Mouse (Mus musculus) gastrocnemius, adult 2 months (tissue): ENCODE data around the gene Naga. TPM values are rescaled to one million over a fixed set of nuclear protein-coding genes. Genes with fewer than 3 reads are reported as not detected.

ENCODE experiments used
- DNase-seq: peaks from one replicate; pipeline ENCODE4 v3.0.0; 2022
- H3K27ac ChIP-seq: fragments of 200-600 bp; 2 replicates; pipeline ENCODE4 v1.8.1; 2022; ENCODE audit warnings: mild to moderate bottlenecking
- H3K4me3 ChIP-seq: fragments of 200-600 bp; 2 replicates; pipeline ENCODE4 v1.8.1; 2022; ENCODE audit warnings: mild to moderate bottlenecking, moderate library complexity
- CTCF ChIP-seq: fragments of 200-600 bp; IDR thresholded peaks from 2 replicates; pipeline ENCODE4 v1.8.1; 2022; ENCODE audit warnings: antibody characterized with exemption, mild to moderate bottlenecking, moderate library complexity
- intact Hi-C: fragments of 180-260 bp; cut with DNase I; formaldehyde crosslinking; loops from one replicate; pipeline ENCODE4 v1.15.1; 2025
- total RNA-seq, 2 experiments: library from RNA; stranded (reverse); gene quantifications; 2 replicates each; pipeline ENCODE4 v1.2.3; 2021

Gene Naga
- total RNA-seq, 2 experiments from 2014 or later: 10.5 to 10.9 TPM

DNA sequence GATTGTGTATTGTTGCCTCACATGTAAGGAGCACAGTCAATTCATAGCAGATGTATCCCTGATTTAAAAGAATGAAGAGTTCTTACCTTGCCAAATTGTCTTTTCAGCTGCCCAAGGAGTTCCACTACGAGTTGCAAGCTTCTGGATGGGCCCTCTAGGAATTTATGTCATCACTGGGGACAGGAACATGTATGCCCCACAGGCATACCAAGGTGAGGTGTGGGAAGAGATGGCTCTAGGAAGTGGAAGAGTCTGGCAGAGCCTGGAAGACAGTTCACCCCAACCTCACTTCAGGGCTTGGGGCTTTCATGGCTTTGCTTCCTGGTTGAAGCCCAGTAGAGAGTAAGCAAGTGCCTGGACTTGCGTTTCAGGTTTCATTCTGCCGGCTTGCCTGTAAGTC lies 30.3 kb downstream of the Naga start:
- intact Hi-C loops: no loop called here
- DNase-seq: no peak
- no peak overlapping the region for H3K4me3 ChIP-seq
- TF ChIP-seq CTCF: no peak
- H3K27ac ChIP-seq: no peak overlapping the region

DNA sequence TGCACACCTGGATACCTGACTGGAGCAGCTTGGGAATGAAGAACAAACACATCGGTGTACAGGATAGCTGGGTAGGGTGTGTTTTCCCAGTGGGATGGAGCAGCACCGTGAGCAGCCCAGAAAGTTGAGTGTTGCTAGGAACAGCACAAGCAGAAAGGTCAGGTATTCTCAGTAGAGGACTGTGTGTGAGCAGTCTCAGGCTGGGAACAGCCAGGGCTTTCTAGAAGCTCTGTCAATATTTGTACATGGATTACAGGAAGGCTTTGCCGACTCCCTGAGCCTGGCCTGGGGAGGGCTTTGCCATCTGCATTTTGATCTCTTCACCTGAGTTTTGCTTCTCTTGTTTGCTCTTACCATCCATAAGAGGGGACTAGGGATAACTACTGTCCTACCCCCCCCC lies 31.6 kb downstream of the Naga start:
- intact Hi-C loops: no loop called here
- Histone ChIP-seq H3K27ac (no peak overlapping the region), H3K4me3 (no peak overlapping the region)
- no peak for TF ChIP-seq CTCF
- DNase-seq: no peak

DNA sequence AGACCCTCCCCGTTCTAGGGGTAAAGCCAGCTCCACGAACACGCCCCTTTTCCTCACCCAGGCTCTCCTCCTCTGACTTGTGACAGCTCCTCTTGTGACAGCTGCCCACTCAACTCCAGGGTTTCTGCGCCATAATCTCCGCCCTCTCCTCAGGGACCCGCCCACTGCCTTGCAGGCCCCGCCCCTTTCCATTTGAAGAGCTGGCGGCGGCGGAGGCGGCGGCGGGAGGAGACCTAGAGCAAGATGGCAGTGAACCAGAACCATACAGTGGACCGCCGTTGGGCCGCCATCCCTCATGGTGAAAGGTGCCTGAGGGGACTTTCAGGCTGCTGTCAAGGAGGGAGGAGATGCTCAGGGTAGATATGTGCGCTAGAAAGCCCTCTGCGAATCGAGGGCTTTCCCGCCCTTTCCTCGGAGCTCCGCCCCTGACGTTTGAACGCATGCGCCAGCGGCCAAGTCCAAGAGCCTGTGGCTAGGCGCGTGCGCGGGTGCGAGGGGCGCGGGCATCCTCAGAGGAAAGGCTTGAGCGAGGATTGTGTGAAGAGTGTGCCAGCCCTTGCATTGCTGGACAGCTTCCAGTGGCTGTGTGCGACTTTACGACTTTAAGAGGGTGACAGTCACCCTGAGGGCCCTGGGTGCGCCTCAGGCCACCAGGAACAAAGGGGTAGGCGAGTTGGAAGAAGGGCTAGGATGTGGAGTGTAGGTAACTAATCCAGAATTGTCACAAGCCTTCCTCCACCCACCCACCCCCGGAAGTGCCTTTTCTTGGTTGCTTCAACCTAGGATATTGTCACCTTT lies 39.8 kb downstream of the Naga start, which contains the start of gene Wbp2nl:
Gene Wbp2nl, plus strand, starts transcription at position 191 of the 798 bp plus-strand sequence.
- no peak within 1 kb of the TSS for H3K27ac ChIP-seq
- no peak within 1 kb of the TSS for H3K4me3 ChIP-seq
- intact Hi-C loops: no loop called here
- TF ChIP-seq CTCF: no peak
- no peak for DNase-seq

DNA sequence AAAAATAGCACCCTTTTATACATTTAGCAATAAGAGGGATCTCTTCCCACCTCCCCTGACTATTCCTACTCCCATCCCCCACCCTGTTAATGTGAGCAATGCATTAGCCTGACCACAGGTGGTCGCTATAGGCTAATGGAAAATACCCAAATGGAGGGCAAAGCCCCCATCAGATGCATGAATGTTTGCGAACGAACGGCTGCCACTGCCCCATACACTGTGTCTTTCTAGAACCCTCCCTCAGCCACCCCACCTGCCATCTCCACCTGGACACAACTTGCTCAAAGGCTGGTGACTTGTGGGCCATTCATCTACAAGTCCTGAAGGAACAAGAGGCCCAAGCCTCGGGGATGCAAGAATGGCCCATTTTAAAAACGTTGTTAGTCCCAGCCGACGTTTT lies 44.7 kb downstream of the Naga start:
- TF ChIP-seq CTCF: peak; percentile 50
- no peak overlapping the region for H3K4me3 ChIP-seq
- no peak overlapping the region for H3K27ac ChIP-seq
- no peak for DNase-seq
- intact Hi-C loops: no loop called here

DNA sequence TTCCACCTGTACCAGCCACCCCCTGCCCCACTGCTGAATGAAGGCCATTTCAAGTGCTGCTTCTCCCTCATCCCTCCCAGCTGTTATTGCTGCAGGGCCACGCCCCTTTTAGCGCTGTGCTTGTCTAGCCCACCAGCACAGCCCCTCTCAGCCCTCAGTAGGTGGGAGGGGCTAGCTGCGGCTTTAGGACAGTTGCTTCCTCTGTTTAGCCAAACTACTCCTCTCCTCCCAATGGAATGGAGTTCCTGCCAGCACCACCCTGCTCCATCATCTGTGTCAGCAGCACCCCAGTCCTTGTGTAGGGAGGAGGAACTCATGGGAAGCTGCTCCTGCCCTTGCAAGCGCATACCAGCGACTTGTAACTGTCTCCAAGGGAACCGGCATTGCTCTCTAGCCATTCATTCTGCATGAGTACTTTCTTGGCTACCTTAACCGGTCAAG lies 45.4 kb downstream of the Naga start:
- no peak for DNase-seq
- intact Hi-C loops: no loop called here
- Histone ChIP-seq H3K4me3 (no peak overlapping the region), H3K27ac (no peak overlapping the region)
- no peak for TF ChIP-seq CTCF

DNA sequence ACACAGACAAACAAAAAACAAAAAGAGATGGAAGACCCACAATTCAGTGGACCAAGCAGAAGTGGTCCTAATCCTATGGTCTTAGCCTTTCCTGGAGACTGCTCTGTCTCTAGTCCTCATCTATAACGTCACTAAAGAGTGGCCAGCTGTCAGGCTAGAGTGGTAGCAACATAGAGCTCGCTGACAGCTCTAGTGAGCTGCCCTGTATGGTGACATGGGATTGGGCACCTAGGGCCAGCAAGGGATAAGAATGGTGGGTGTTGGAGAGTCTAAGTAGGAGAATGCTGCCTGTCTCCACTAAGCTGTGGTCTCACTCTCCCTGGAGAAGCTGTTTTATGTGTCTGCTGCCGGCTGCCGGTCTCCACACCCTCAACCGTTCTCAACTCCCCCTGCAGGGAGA lies 45.9 kb downstream of the Naga start:
- Histone ChIP-seq H3K27ac (no peak overlapping the region), H3K4me3 (no peak overlapping the region)
- TF ChIP-seq CTCF: no peak
- DNase-seq: no peak
- intact Hi-C loops: no loop called here

DNA sequence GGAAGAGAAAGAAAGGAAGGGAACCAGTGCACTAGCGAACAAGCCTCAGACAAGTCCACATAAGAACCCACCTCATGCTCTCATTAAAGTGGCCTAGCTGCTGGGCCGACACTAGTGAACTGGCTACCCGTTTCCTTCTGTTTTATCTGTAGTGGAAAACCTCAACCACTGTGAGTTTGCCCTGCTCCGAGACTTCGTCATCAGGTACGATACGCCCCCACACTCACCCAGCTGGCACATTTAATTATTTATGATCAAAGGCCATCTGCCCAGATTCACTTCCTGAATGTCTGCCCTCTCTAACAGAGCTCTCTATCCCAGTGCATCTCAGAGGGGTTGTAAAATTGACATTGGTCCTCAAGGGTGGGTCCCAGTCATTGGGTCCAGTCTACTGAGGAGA lies 48.5 kb downstream of the Naga start:
- TF ChIP-seq CTCF: no peak
- no peak for DNase-seq
- intact Hi-C loops: no loop called here
- Histone ChIP-seq H3K4me3 (no peak overlapping the region), H3K27ac (no peak overlapping the region)

DNA sequence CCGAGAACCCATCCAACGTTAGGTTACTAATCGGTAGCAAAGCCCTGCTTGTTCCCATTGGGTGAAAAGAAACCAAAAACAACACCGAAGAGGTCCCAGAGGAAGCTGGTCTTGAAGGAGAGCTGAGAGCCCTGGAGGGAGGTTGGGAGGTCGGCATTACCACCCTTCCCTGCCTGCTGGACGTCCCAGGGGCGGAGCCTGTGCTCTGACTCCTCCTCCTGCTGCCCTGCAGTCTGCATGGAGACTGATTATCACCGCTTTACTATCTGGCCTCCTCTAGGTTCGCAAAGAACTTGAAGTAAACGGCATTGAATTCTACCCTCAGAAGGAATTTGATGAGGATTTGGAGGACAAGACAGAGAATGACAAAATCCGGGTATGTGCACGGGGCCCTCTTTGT lies 52.6 kb downstream of the Naga start:
- no peak for DNase-seq
- Histone ChIP-seq H3K4me3 (no peak overlapping the region), H3K27ac (no peak overlapping the region)
- TF ChIP-seq CTCF: no peak
- intact Hi-C loops: no loop called here

DNA sequence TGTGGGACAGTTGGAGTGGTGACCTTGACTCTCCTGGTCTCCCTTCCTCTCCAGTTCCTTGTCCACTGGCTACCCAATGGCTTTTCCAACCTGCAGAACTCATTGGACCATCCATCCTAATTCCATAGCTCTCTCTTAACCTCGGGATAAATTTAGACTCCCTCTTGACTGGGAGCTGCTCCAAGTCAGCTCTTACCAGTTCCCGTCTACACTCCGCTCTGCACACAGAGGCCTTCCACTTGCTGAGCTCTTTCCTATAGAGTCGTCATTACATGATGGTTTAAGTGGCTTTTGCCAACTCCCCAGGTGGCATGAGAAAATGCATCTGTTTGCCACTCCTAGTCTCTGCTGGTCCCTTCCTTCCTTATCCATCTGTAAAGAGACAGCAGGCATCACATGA lies 58.1 kb downstream of the Naga start:
- no peak for TF ChIP-seq CTCF
- DNase-seq: no peak
- H3K27ac ChIP-seq: no peak overlapping the region

More for the DNA sequence above, 58.1 kb downstream of the Naga start:
- intact Hi-C loops: no loop called here
- no peak overlapping the region for H3K4me3 ChIP-seq

Other genes with a start within 250 kb of the Naga start
- gene Ccdc134, start 211.0 kb downstream of the Naga start, total RNA-seq: 10 to 100 TPM; 11.8 to 12.4 TPM
- gene Srebf2, start 191.7 kb downstream of the Naga start, total RNA-seq: 10 to 100 TPM; 11.4 to 17.4 TPM
- gene Shisa8, start 126.1 kb downstream of the Naga start, total RNA-seq: not detected
- gene Tnfrsf13c, start 114.6 kb downstream of the Naga start, total RNA-seq: not detected
- not detected for gene Cenpm, start 94.2 kb downstream of the Naga start, total RNA-seq
- not detected for gene 1500009C09Rik, start 86.5 kb downstream of the Naga start, total RNA-seq
- under 1 TPM; 0.41 to 0.45 TPM for gene Sept3, start 64.0 kb downstream of the Naga start, total RNA-seq
- not detected for gene Wbp2nl, start 40.0 kb downstream of the Naga start, total RNA-seq
- under 1 TPM; 0.26 to 0.61 TPM for gene Pheta2, start within 50 bp of the Naga start, total RNA-seq
- gene Smdt1, start within 50 bp of the Naga start, total RNA-seq: 100 to 1,000 TPM; 134 to 141 TPM
- gene Ndufa6, start 15.4 kb upstream of the Naga start, total RNA-seq: 100 to 1,000 TPM; 464 to 595 TPM
- gene Cyp2d22, start 41.3 kb upstream of the Naga start, total RNA-seq: 10 to 100 TPM; 13.1 to 16.4 TPM
- gene Cyp2d11, start 55.1 kb upstream of the Naga start, total RNA-seq: not detected
- gene Cyp2d10, start 68.3 kb upstream of the Naga start, total RNA-seq: not detected
- not detected for gene Cyp2d9, start 94.5 kb upstream of the Naga start, total RNA-seq
- not detected for gene Cyp2d12, start 216.1 kb upstream of the Naga start, total RNA-seq